Mouse (Mus musculus): ENCODE measurements around the gene Aco2. TPM values are rescaled to one million over a fixed set of nuclear protein-coding genes. Genes with fewer than 3 reads are reported as not detected.

Aco2 gene
- total and polyA plus RNA-seq, 3 experiments: 1,810 to 2,215 (median 2,076) TPM

DNA sequence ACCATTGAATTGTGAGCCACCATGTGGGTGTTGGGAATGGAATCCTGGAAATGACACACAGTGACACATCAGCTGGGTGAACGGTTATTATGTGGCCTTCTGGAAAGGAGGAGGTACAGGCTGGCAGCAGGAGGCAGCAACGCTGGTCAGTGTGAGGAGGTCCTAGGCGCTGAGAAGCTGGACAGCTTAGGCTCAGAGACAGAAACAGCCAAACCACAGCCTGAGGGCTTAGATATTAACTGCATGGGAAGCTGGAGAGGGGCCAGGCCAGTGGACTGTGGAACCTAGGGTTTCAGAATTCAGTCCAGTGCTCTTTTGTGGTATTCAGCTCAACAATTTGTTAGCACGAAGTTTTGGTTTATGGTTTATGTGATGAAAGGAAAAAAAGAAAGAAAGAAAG, 55.6 kb downstream of the Aco2 start:
- 45% methylated on average over 4 of the region's 4 CpGs for WGBS
- no peak for DNase-seq
- Histone ChIP-seq H3K4me1 (ENCODE audit: control insufficient read depth, insufficient read depth, low read length) (peaks cover 6% of the 10 kb centered on the region), H3K27me3 (ENCODE audit: control insufficient read depth, insufficient read depth, low read length) (no peaks in the 10 kb centered on the region), H3K9ac (ENCODE audit: low read depth, low read length) (no peak overlapping the region), H3K4me3 (no peak overlapping the region), H3K79me2 (replicated peaks; ENCODE audit: control insufficient read depth, insufficient read depth, low read length) (no peaks in the 10 kb centered on the region), H3K27ac (no peak overlapping the region), H3K36me3 (ENCODE audit: control insufficient read depth, insufficient read depth, low read length) (no peaks in the 10 kb centered on the region)
- TF ChIP-seq EP300 (IDR thresholded peaks at IDR 0.05; ENCODE audit: insufficient read depth, low read depth, low read length): no peak
- TF ChIP-seq CTCF (IDR thresholded peaks at IDR 0.05): no peak
- TF ChIP-seq POLR2A (IDR thresholded peaks at IDR 0.05; ENCODE audit: insufficient read depth, low read depth, low read length): no peak
- intact Hi-C loops (cut with DNase I): loop anchor here (10.0 kb wide), 1 partner anchor 197 kb away; the partner anchor contains the start of gene Ccdc134

DNA sequence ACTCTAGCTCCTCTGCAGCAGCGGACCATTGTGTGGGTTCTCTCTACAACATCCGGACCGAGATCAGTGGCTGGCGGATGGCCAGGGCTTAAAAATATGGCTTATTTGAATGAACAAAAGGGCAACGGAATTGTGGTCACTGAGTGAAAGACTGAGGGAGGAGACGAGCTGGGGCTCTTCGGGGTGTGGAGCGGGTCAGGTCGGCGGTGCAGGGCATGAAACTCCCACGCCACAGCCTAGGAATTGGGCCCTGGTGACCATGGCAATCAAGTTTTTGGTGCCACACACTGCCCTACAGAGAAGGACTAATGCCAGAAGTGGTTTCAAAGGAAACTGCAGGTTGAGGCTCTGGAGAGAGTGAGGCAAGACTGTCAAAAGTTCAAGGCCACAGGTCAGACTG, 56.2 kb downstream of the Aco2 start:
- 26% methylated on average over 11 of the region's 11 CpGs for WGBS
- intact Hi-C loops (cut with DNase I): loop anchor here (10.0 kb wide), 1 partner anchor 197 kb away; the partner anchor contains the start of gene Ccdc134

GRCm38 (mm10) chr15:81932951-81933470, 60.9 kb downstream of the Aco2 start:
- no peak for DNase-seq
- H3K9ac ChIP-seq (ENCODE audit: low read depth, low read length): no peak overlapping the region
- WGBS: 37% methylated on average over 12 of the region's 12 CpGs

More for the DNA sequence above, 56.2 kb downstream of the Aco2 start:
- peak in 1 of 2 experiments; percentile 52 for DNase-seq
- no peaks in the 10 kb centered on the region for H3K27me3 ChIP-seq (ENCODE audit: control insufficient read depth, insufficient read depth, low read length)
- no peak overlapping the region for H3K27ac ChIP-seq
- H3K4me3 ChIP-seq: no peak overlapping the region
- TF ChIP-seq CTCF (IDR thresholded peaks at IDR 0.05) (no peak), POLR2A (IDR thresholded peaks at IDR 0.05; ENCODE audit: insufficient read depth, low read depth, low read length) (no peak), EP300 (IDR thresholded peaks at IDR 0.05; ENCODE audit: insufficient read depth, low read depth, low read length) (no peak)
- peaks cover 6% of the 10 kb centered on the region for H3K4me1 ChIP-seq (ENCODE audit: control insufficient read depth, insufficient read depth, low read length)
- H3K79me2 ChIP-seq (replicated peaks; ENCODE audit: control insufficient read depth, insufficient read depth, low read length): no peaks in the 10 kb centered on the region
- H3K9ac ChIP-seq (ENCODE audit: low read depth, low read length): no peak overlapping the region
- no peaks in the 10 kb centered on the region for H3K36me3 ChIP-seq (ENCODE audit: control insufficient read depth, insufficient read depth, low read length)

DNA sequence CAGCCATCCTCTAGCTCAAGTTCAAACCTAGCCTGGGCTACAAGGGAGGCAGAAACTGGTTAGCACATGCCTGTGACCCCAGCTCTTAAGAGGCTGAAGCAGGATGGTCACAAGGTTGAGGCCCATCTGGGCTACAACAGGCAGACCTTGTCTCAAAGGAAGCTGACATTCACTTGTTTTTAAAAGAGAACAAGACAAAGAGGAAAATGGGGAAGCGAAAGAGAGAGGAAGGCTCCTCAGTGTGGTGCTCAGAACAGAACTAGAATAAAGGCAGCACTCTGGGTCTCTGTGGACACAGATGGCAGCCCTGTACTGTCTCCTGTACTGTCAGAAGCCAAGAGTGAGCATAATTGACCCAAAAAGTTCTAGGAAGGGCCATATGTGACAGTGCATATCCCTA, 61.9 kb downstream of the Aco2 start:
- Histone ChIP-seq H3K79me2 (replicated peaks; ENCODE audit: control insufficient read depth, insufficient read depth, low read length) (no peaks in the 10 kb centered on the region), H3K27ac (no peak overlapping the region), H3K9ac (ENCODE audit: low read depth, low read length) (no peak overlapping the region), H3K4me1 (ENCODE audit: control insufficient read depth, insufficient read depth, low read length) (peaks cover 3% of the 10 kb centered on the region), H3K36me3 (ENCODE audit: control insufficient read depth, insufficient read depth, low read length) (no peaks in the 10 kb centered on the region), H3K4me3 (no peak overlapping the region), H3K27me3 (ENCODE audit: control insufficient read depth, insufficient read depth, low read length) (no peaks in the 10 kb centered on the region)
- DNase-seq: no peak
- 81% methylated on average over 1 of the region's 1 CpGs for WGBS
- intact Hi-C loops (cut with DNase I): no loop called here
- TF ChIP-seq CTCF (IDR thresholded peaks at IDR 0.05): no peak
- TF ChIP-seq EP300 (IDR thresholded peaks at IDR 0.05; ENCODE audit: insufficient read depth, low read depth, low read length): no peak
- TF ChIP-seq POLR2A (IDR thresholded peaks at IDR 0.05; ENCODE audit: insufficient read depth, low read depth, low read length): no peak

More at GRCm38 (mm10) chr15:81932951-81933470, 60.9 kb downstream of the Aco2 start:
- Histone ChIP-seq H3K27me3 (ENCODE audit: control insufficient read depth, insufficient read depth, low read length) (no peaks in the 10 kb centered on the region), H3K4me3 (no peak overlapping the region), H3K36me3 (ENCODE audit: control insufficient read depth, insufficient read depth, low read length) (no peaks in the 10 kb centered on the region), H3K27ac (no peak overlapping the region), H3K79me2 (replicated peaks; ENCODE audit: control insufficient read depth, insufficient read depth, low read length) (no peaks in the 10 kb centered on the region), H3K4me1 (ENCODE audit: control insufficient read depth, insufficient read depth, low read length) (peaks cover 2% of the 10 kb centered on the region; the same call in 1 of the 2 replicates)
- TF ChIP-seq EP300 (IDR thresholded peaks at IDR 0.05; ENCODE audit: insufficient read depth, low read depth, low read length): no peak
- TF ChIP-seq POLR2A (IDR thresholded peaks at IDR 0.05; ENCODE audit: insufficient read depth, low read depth, low read length): no peak
- no peak for TF ChIP-seq CTCF (IDR thresholded peaks at IDR 0.05)
- intact Hi-C loops (cut with DNase I): no loop called here

GRCm38 (mm10) chr15:81935869-81936637, 63.9 kb downstream of the Aco2 start:
- WGBS: 56% methylated on average over 7 of the region's 7 CpGs
- TF ChIP-seq EP300 (IDR thresholded peaks at IDR 0.05; ENCODE audit: insufficient read depth, low read depth, low read length) (no peak), CTCF (IDR thresholded peaks at IDR 0.05) (no peak), POLR2A (IDR thresholded peaks at IDR 0.05; ENCODE audit: insufficient read depth, low read depth, low read length) (no peak)
- peak overlapping the region; percentile 50; the same call in 1 of the 2 replicates for H3K4me3 ChIP-seq
- peaks cover 6% of the 10 kb centered on the region for H3K4me1 ChIP-seq (ENCODE audit: control insufficient read depth, insufficient read depth, low read length)
- H3K27ac ChIP-seq: peak overlapping the region; percentile 88
- peak overlapping the region; percentile 25 for H3K9ac ChIP-seq (ENCODE audit: low read depth, low read length)
- no peak for DNase-seq
- no peaks in the 10 kb centered on the region for H3K79me2 ChIP-seq (replicated peaks; ENCODE audit: control insufficient read depth, insufficient read depth, low read length)
- no peaks in the 10 kb centered on the region for H3K27me3 ChIP-seq (ENCODE audit: control insufficient read depth, insufficient read depth, low read length)
- H3K36me3 ChIP-seq (ENCODE audit: control insufficient read depth, insufficient read depth, low read length): no peaks in the 10 kb centered on the region
- intact Hi-C loops (cut with DNase I): no loop called here

DNA sequence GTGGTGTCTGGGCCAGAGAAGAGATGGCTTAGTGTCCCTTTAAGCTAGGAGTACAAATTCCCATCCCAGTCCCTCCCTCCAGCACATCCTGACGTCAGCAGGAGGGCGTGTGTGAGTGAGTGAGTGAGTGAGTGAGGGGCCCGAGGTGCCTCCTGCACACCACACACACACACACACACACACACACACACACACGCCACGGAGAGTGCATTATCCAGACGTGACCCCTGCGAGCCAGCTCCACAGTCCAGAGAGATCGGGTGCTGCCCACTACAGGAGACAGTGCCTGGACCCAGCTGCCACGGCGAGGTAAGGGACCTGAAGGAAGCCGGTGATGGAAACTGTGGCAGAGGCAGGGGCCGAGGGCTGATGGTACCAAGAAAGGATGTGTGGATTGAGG, 64.6 kb downstream of the Aco2 start, which contains the start of gene Csdc2:
Gene Csdc2 (plus strand): TSS at position 81 of the 400 bp plus-strand sequence.
- DNase-seq: peak; percentile 64 to 70
- Histone ChIP-seq H3K27ac (peak within 1 kb of the TSS; percentile 88), H3K4me3 (peak within 1 kb of the TSS; percentile 50), H3K27me3 (ENCODE audit: control insufficient read depth, insufficient read depth, low read length) (no peaks in the 10 kb centered on the region), H3K79me2 (replicated peaks; ENCODE audit: control insufficient read depth, insufficient read depth, low read length) (no peaks in the 10 kb centered on the region), H3K4me1 (ENCODE audit: control insufficient read depth, insufficient read depth, low read length) (peaks cover 6% of the 10 kb centered on the region), H3K36me3 (ENCODE audit: control insufficient read depth, insufficient read depth, low read length) (no peaks in the 10 kb centered on the region), H3K9ac (ENCODE audit: low read depth, low read length) (peak within 1 kb of the TSS; percentile 32)
- WGBS: 3% methylated on average over 12 of the region's 12 CpGs
- TF ChIP-seq CTCF (IDR thresholded peaks at IDR 0.05) (peak; percentile 26; the same call in 1 of the 2 replicates), EP300 (IDR thresholded peaks at IDR 0.05; ENCODE audit: insufficient read depth, low read depth, low read length) (peak; percentile 6; the same call in 1 of the 2 replicates), POLR2A (IDR thresholded peaks at IDR 0.05; ENCODE audit: insufficient read depth, low read depth, low read length) (peak; percentile 61; the same call in 1 of the 2 replicates)
- intact Hi-C loops (cut with DNase I): no loop called here

Measured in heart, adult 2 months (tissue).